Mouse (Mus musculus): ENCODE data around the gene Alkbh4.

- TF ChIP-seq CTCF (IDR thresholded peaks at IDR 0.05; ENCODE audit: control insufficient read depth, insufficient read depth, insufficient read length): no peak
- no peak for TF ChIP-seq MYOG (IDR thresholded peaks at IDR 0.05; ENCODE audit: control insufficient read depth, extremely low read depth, insufficient read length)
- no peak for TF ChIP-seq CEBPB (IDR thresholded peaks at IDR 0.05; ENCODE audit: low read depth)
- TF ChIP-seq FOSL1 (IDR thresholded peaks at IDR 0.05; ENCODE audit: insufficient read depth, low read length, poor library complexity, severe bottlenecking): no peak
- no peak for TF ChIP-seq MAX (IDR thresholded peaks at IDR 0.05)
- no peak for TF ChIP-seq MYOD1 (IDR thresholded peaks at IDR 0.05; ENCODE audit: control insufficient read depth, insufficient read length, low read depth)
- TF ChIP-seq USF1 (IDR thresholded peaks at IDR 0.05; ENCODE audit: low read depth): no peak
Measured at GRCm38 (mm10) chr5:136088821-136089575, 46.9 kb upstream of the Alkbh4 start.

Measured in C2C12 (cell line).